Mouse (Mus musculus): ENCODE measurements at regions not wholly inside any gene's neighbourhood (a gene's known extent, or its start where the extent isn't known, plus 50 kb on each side); places are given as distances from the start of the nearest gene placed in this dataset.
A peak's percentile ranks its signal among the peaks of the same experiment; 100 is the strongest.

- no peak for ATAC-seq (ENCODE audit: borderline replicate concordance, extremely low read depth, low FRiP score, low TSS enrichment)
- peaks cover 29% of the 10 kb centered on the region for H3K4me1 ChIP-seq
- no peaks in the 10 kb centered on the region for H3K27me3 ChIP-seq
- H3K36me3 ChIP-seq: no peaks in the 10 kb centered on the region
- no peak overlapping the region for H3K4me3 ChIP-seq
- WGBS: 67% methylated on average over 8 of the region's 8 CpGs
- no peak overlapping the region for H3K27ac ChIP-seq
- H3K4me2 ChIP-seq: no peak overlapping the region
- H3K9ac ChIP-seq: no peak overlapping the region
- H3K9me3 ChIP-seq: no peaks in the 10 kb centered on the region
Measured at GRCm38 (mm10) chr8:26852921-26853320, 124.2 kb upstream of the Zfp703 start.

- Histone ChIP-seq H3K9ac (no peak overlapping the region), H3K9me3 (no peaks in the 10 kb centered on the region), H3K27ac (no peak overlapping the region), H3K36me3 (no peaks in the 10 kb centered on the region), H3K4me3 (no peak overlapping the region), H3K4me1 (peaks cover 14% of the 10 kb centered on the region), H3K4me2 (no peak overlapping the region), H3K27me3 (no peaks in the 10 kb centered on the region)
- ATAC-seq (ENCODE audit: borderline replicate concordance, extremely low read depth, low FRiP score, low TSS enrichment): no peak
- WGBS: 41% methylated on average over 12 of the region's 12 CpGs
Measured at GRCm38 (mm10) chr8:26854557-26855238, 122.4 kb upstream of the Zfp703 start.

- no peaks in the 10 kb centered on the region for H3K27me3 ChIP-seq
- no peaks in the 10 kb centered on the region for H3K9me3 ChIP-seq
- H3K4me3 ChIP-seq: no peak overlapping the region
- peaks cover 11% of the 10 kb centered on the region; the same call in 1 of the 2 replicates for H3K4me1 ChIP-seq
- H3K4me2 ChIP-seq: no peak overlapping the region
- 66% methylated on average over 6 of the region's 6 CpGs for WGBS
- no peak overlapping the region for H3K9ac ChIP-seq
- H3K27ac ChIP-seq: no peak overlapping the region
- H3K36me3 ChIP-seq: no peaks in the 10 kb centered on the region
- no peak for ATAC-seq (ENCODE audit: borderline replicate concordance, extremely low read depth, low FRiP score, low TSS enrichment)
Measured at GRCm38 (mm10) chr8:26855256-26855655, 121.9 kb upstream of the Zfp703 start.

DNA sequence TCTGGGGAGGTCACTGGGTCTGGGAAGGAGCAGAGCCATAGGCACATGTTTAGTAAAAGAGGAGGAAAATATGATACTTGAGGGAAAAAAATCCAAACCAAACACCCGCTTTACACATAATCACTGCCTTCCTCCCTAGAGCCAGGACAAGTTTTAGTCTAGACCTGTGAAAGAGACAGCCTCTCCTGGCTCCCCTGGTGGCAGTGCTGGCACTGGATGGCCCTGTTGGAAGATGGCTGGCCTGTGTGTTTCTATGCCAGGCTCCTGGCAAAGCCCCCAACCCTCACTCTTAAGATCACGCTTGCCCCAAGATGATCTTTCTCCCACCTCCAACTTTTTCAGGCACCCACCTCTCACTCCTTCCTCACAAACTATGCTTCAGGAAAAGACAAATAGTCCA lies 112.6 kb upstream of the Zfp703 start:
- no peak overlapping the region for H3K9ac ChIP-seq
- no peak for ATAC-seq (ENCODE audit: borderline replicate concordance, extremely low read depth, low FRiP score, low TSS enrichment)
- WGBS: 86% methylated on average over 2 of the region's 2 CpGs

DNA sequence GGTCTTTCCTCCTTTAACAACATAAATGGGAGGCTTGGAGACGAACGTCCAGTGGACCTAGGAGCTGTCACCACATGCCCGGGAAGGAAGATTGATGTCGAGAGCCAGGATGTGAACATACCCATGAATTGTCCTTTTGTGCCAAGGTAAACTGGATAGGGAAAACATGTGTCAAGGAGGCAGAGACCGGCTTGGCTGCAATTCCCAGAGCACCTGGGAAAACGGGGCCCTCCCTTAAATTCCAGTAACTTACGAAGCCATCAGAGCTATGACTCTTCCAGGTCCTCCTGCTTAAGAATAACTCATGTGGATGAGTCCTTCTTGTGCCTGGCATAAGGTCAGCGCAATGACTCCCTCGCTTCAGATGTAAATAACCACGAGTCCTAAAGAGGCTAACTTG lies 112.2 kb upstream of the Zfp703 start:
- WGBS: 49% methylated on average over 10 of the region's 10 CpGs
- Histone ChIP-seq H3K27ac (no peak overlapping the region), H3K9me3 (0 out of 2 replicates have a peak, but pooled peaks cover under 1% of the 10 kb centered on the region), H3K9ac (no peak overlapping the region), H3K27me3 (no peaks in the 10 kb centered on the region), H3K4me1 (no peaks in the 10 kb centered on the region), H3K4me3 (no peak overlapping the region), H3K36me3 (no peaks in the 10 kb centered on the region), H3K4me2 (no peak overlapping the region)
- no peak for ATAC-seq (ENCODE audit: borderline replicate concordance, extremely low read depth, low FRiP score, low TSS enrichment)

More for the DNA sequence above, 112.6 kb upstream of the Zfp703 start:
- Histone ChIP-seq H3K36me3 (no peaks in the 10 kb centered on the region), H3K27ac (no peak overlapping the region), H3K27me3 (no peaks in the 10 kb centered on the region), H3K4me3 (no peak overlapping the region), H3K4me1 (no peaks in the 10 kb centered on the region), H3K9me3 (no peaks in the 10 kb centered on the region), H3K4me2 (no peak overlapping the region)

DNA sequence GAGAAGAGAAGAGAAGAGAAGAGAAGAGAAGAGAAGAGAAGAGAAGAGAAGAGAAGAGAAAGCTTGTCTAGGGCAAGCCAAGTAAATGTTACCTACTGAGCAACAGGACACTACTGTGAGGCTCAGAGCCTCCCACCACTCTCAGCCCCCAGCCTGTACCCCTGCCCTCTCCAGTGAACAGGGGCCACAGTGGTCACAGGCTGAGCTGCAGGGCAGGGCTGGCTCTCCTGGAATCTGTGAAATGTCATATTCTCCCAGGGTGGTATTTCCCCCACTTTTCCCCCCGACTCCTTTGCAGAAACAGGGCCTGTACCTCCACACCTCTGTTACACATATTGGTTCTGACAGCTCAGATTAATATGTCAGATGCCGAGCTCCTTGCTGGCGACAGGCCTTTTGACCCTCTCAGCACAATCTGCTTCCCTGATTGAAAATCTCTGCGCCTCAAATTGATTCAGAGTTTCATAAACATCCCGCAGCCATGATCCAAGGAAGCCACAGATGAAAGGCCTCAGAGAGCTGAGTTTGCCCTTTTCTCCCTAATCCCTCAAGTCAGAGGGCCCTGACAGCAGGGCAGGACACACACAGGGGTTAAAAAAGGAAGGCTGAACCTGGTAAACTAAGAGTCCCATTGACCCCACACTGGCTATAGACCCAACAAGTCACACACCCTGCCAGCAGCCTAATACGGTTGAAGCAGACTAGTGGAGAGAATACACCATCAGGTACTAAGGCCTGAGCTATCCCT lies 108.8 kb upstream of the Zfp703 start:
- Histone ChIP-seq H3K27ac (no peak overlapping the region), H3K4me3 (no peak overlapping the region), H3K4me2 (no peak overlapping the region), H3K9me3 (peaks cover 12% of the 10 kb centered on the region; the same call in 1 of the 2 replicates), H3K36me3 (no peaks in the 10 kb centered on the region), H3K27me3 (no peaks in the 10 kb centered on the region), H3K9ac (no peak overlapping the region), H3K4me1 (no peaks in the 10 kb centered on the region)
- no peak for ATAC-seq (ENCODE audit: borderline replicate concordance, extremely low read depth, low FRiP score, low TSS enrichment)
- WGBS: 43% methylated on average over 6 of the region's 6 CpGs

DNA sequence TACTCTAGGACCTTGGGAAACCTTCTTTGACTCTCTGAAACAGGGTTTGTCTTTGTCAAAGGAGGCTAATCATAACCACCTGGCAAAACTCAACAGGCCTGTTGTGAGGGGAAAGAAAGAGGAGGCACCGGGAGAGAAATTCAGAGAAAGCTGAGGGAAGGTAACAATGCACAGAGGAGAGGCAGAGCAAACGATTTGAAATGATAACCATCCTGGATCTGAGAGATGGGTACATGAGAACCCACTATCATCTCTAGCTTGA lies 108.3 kb upstream of the Zfp703 start:
- Histone ChIP-seq H3K27me3 (no peaks in the 10 kb centered on the region), H3K36me3 (no peaks in the 10 kb centered on the region), H3K9ac (no peak overlapping the region), H3K4me1 (no peaks in the 10 kb centered on the region), H3K4me2 (no peak overlapping the region), H3K27ac (no peak overlapping the region), H3K9me3 (peaks cover 12% of the 10 kb centered on the region; the same call in 1 of the 2 replicates), H3K4me3 (no peak overlapping the region)
- 69% methylated on average over 2 of the region's 2 CpGs for WGBS
- no peak for ATAC-seq (ENCODE audit: borderline replicate concordance, extremely low read depth, low FRiP score, low TSS enrichment)

DNA sequence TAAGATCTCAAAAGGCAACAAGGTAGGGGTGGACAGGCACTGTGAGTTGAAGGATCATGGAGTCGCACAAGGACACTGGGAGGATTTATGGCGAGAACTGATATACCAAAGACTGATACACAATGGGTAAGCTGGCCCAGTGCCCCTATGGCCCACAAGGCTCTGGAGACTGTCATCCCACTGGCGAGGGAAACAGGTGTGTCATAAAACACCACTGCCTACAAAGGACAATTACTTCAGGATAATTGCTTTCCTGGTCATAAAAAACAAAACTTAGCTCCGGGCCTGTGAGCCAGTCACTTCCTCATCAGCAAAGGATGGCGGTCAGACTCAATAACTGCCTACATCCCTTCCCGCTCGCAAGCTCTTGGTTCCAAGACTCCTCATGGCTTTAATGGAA lies 105.3 kb upstream of the Zfp703 start:
- Histone ChIP-seq H3K4me1 (no peaks in the 10 kb centered on the region), H3K27ac (no peak overlapping the region), H3K9me3 (peaks cover 12% of the 10 kb centered on the region; the same call in 1 of the 2 replicates), H3K27me3 (no peaks in the 10 kb centered on the region), H3K9ac (no peak overlapping the region), H3K36me3 (no peaks in the 10 kb centered on the region), H3K4me2 (no peak overlapping the region), H3K4me3 (no peak overlapping the region)
- WGBS: 85% methylated on average over 7 of the region's 7 CpGs
- ATAC-seq (ENCODE audit: borderline replicate concordance, extremely low read depth, low FRiP score, low TSS enrichment): no peak

DNA sequence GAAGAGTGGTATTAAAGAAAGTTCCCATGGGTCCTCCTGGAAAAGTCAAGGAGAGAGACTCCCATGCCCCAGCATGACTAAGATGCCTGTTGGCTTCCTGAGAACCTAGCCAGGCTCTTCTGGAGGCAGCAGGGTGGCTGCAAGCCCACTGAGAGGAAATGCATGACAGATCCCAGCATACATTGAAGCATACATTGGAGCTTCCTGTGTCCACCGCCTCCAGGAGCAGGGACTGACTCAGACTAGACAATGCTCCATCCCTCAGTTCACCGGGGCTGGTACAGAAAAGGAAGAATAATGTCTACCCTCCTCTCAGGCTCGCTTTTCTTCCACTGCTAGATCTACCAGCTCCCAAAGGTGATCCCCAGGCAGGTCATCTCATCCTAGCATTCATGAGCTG lies 104.7 kb upstream of the Zfp703 start:
- Histone ChIP-seq H3K4me3 (no peak overlapping the region), H3K4me1 (no peaks in the 10 kb centered on the region), H3K36me3 (no peaks in the 10 kb centered on the region), H3K9me3 (peaks cover 12% of the 10 kb centered on the region; the same call in 1 of the 2 replicates), H3K4me2 (no peak overlapping the region), H3K9ac (no peak overlapping the region), H3K27ac (no peak overlapping the region), H3K27me3 (no peaks in the 10 kb centered on the region)
- ATAC-seq (ENCODE audit: borderline replicate concordance, extremely low read depth, low FRiP score, low TSS enrichment): no peak
- WGBS: 69% methylated on average over 3 of the region's 3 CpGs

DNA sequence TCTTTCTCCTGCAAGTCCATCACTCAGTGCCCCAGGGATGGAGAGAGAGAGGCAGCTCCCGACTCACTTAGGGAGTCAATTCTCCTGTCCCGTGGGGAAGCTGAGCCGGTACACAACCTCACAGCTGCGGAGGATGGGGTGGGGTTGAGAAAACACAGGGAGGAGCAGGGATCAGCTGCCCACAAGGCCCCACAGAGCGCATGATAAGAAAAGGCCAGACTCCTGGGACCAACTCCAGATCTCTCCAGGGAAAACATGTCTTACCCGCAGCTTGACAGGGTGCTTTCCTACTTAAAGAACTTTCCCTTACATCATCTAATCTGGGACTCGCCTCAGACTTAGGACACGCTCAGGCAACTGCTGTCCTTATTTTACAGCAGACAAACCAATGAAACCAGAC lies 104.3 kb upstream of the Zfp703 start:
- 45% methylated on average over 8 of the region's 8 CpGs for WGBS

GRCm38 (mm10) chr8:26880177-26880576 lies 96.9 kb upstream of the Zfp703 start:
- WGBS: 72% methylated on average over 7 of the region's 7 CpGs
- no peak overlapping the region for H3K4me2 ChIP-seq
- H3K4me1 ChIP-seq: peaks cover 14% of the 10 kb centered on the region
- no peak overlapping the region for H3K27ac ChIP-seq
- no peak overlapping the region for H3K4me3 ChIP-seq
- no peaks in the 10 kb centered on the region for H3K36me3 ChIP-seq
- no peak for ATAC-seq (ENCODE audit: borderline replicate concordance, extremely low read depth, low FRiP score, low TSS enrichment)
- H3K9ac ChIP-seq: no peak overlapping the region
- H3K27me3 ChIP-seq: no peaks in the 10 kb centered on the region
- no peaks in the 10 kb centered on the region for H3K9me3 ChIP-seq

More for the DNA sequence above, 104.3 kb upstream of the Zfp703 start:
- 0 out of 2 replicates have a peak, but pooled peaks have one; percentile 23 for ATAC-seq (ENCODE audit: borderline replicate concordance, extremely low read depth, low FRiP score, low TSS enrichment)
- Histone ChIP-seq H3K9ac (no peak overlapping the region), H3K27ac (no peak overlapping the region), H3K4me1 (no peaks in the 10 kb centered on the region), H3K4me3 (no peak overlapping the region), H3K9me3 (peaks cover 12% of the 10 kb centered on the region; the same call in 1 of the 2 replicates), H3K4me2 (no peak overlapping the region), H3K27me3 (no peaks in the 10 kb centered on the region), H3K36me3 (no peaks in the 10 kb centered on the region)

- Histone ChIP-seq H3K4me3 (no peak overlapping the region), H3K9ac (no peak overlapping the region), H3K36me3 (no peaks in the 10 kb centered on the region), H3K27ac (no peak overlapping the region), H3K27me3 (no peaks in the 10 kb centered on the region), H3K4me2 (no peak overlapping the region), H3K4me1 (peaks cover 14% of the 10 kb centered on the region), H3K9me3 (no peaks in the 10 kb centered on the region)
- WGBS: 82% methylated on average over 7 of the region's 7 CpGs
- no peak for ATAC-seq (ENCODE audit: borderline replicate concordance, extremely low read depth, low FRiP score, low TSS enrichment)
Measured at GRCm38 (mm10) chr8:26881268-26882120, 95.6 kb upstream of the Zfp703 start.

Measured in lung, embryonic 15.5 days (tissue).